Mouse (Mus musculus): Measurements from ENCODE around the gene Ube2o.
"Not testable (repeated sequence)": the region's sequence is repeated elsewhere in the genome, so short reads cannot be mapped to it uniquely, and the experiment has no call there.

The Ube2o gene

DNA sequence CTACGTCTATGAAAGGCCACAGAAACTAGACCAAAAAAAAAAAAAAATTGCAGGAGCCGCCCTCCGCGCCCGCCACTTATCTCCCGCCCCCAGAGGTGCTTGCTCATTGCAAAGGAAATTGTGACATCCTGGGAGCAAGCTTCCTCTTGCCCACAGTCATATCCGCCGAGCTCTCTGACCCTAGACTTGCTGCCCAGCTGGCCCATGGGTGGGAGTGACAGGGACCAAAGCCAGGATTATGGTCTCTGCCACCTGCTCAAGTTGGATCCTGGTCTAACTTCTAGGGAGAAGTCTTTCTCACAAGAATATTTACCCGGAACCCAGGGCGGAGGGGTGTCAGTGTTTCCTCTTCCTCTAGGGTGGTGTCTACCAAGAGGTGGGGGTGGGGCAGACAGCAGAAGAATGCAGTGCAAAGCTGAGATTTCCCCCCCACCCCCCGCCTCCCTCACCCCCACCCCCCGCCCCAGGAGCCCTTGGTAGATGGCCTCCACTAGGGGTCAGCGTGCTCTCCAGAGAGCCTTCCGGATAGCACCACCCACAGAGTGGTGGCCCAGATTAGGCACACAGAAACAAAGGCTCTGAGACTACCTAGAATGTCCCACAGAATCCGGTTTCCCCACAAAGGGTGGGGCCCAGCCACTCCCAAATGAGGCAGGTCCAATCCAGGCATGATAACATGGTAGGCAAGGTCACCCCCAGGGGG is 34.6 kb upstream of the Ube2o start:
- in situ Hi-C loops (cut with MboI, MseI): no loop called here

DNA sequence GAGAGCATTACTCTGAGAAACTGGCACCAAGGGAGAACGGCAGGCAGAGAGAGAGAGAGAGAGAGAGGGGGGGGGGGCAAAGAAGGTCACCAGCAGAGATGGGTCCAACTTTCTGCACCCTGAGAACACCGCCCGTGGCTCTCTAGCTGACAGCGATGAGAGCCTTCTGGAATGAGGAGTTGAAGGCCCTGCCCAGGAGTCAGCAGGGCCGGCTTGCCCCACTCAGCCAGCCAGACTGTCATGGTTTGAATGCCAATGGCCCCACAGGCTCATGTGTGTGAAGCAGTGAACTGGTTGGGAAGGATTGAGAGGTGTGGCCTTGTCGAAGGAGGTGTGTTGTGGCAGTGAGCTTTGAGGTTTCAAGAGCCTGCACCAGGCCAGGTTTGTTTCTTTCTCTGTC is 32.0 kb upstream of the Ube2o start:
- in situ Hi-C loops (cut with MboI, MseI): no loop called here

DNA sequence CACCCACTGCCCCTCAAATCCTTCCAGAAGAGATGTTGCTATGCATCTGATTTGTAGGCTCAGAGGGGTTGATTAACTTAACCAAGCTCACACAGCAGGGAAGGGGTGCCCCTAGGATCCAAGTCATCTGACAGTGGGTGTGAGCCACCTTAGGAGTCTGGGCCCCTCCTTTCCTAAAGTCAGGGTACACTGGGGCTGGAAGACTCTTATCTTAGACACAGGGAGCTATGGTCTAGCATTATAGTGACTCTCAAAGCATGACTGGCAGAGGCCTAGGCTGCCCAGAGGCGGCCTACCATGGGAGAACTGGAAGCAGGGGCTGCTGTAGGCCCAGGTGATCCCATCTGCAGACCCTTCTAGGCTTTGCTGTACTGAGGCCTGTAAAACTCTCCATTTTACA is 31.3 kb upstream of the Ube2o start:
- in situ Hi-C loops (cut with MboI, MseI): no loop called here

DNA sequence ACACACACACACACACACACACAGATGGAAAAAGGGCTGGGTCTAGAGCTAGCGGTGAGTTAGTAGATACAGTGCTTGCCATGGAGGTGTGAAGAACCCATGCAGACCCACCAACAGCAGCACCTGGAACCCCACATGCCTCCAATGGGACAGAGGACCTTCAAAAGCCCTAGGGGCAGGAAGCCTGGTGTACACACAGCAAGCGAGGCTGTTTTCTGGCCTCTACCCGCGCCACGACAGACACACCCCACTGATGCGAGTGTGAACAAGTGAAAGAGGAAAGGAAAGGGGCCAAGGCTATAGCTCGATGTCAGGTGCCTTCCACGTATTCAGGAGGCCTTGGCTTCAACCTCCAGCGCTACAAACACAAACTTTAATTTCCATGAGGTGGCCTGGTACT is 30.6 kb upstream of the Ube2o start:
- in situ Hi-C loops (cut with MboI, MseI): no loop called here

DNA sequence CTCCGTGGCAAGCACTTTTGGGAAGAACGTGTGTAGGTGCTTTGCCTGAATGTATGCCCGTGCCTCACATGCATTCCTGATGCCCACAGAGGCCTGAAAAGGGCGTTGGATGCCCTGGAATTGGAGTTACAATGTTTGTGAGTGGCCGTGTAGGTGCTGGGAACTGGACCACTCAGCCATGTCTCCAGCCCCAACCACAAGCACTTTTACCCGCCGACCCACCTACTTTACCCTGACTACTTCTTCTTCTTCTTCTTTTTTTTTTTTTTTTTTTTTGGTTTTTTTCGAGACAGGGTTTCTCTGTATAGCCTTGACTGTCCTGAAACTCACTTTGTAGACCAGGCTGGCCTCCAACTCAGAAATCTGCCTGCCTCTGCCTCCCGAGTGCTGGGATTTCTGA is 29.9 kb upstream of the Ube2o start:
- in situ Hi-C loops (cut with MboI, MseI): not testable (repeated sequence)

DNA sequence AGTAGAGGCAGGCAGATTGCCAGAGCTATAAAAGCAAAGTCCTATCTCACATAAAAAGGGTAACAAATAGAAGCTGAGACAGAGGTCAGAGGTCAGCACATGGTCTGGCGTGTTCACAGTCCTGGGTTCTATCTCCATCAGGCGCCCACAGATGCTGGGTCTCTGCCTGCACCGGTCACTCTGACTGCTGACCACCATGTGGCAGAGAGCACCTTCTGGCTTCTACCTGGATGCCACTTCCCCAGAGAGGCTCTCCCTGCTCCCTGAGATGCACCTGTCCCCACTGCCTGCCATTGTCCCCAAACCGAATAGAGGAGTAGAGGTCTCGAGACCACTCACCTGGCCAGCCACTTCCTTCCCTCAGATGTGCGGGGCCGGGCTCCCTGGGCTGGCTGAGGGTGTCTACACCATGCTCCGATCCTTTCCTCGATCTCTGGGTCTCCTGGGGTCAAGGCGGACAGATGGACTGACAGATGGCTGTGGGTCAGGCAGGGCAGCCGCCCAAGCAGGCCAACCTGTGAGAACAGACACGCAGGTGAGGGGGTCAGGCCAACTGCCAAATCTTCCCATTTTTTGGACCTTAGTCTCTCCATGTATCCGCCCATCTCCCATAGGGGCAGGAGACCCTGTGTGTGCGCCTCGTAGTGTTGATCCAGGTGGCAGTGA is 28.9 kb upstream of the Ube2o start:
- in situ Hi-C loops (cut with MboI, MseI): no loop called here

DNA sequence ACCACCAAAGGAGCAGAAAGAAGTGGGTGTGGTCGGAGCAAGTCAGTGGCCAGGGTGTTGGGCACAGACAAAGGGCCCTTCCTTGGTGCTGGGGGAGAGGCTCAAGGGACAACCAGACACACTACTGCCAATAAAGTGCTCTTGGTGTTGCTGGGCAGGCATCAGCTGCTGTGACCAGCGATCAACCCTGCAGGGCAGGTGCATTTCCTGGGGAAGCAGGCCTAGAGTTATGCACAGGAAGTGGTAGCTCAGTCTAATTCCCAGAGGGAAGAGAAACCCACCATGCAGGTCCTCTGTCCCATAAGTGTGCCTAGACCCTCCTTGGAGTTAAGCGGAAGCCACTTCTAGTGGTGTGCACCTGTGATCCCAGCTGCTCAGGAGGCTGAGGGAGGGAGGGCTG is 26.5 kb upstream of the Ube2o start:
- in situ Hi-C loops (cut with MboI, MseI): no loop called here

DNA sequence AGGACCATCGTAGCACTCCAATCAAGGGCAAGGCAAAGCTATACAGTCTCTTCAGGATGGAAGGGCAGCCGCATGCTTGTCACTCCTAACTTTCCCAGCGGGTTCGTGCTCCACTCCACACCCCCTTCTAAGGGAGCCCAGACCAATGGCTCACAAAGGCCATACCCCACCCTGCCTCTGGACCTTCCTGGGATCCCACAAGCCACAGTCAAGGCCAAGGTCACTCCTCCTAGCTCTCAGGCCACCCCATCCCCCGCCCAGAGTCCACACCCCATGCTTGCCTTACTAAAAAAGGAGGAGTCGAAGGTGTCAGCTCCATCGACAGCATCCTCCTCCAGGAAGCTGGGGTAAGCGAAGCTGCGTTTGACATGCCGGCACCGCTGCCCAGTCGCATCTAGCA is 22.9 kb upstream of the Ube2o start:
- in situ Hi-C loops (cut with MboI, MseI): loop anchor here (5.0 kb wide), 1 partner anchor 48 kb away; the partner anchor contains the start of genes Cygb and Prcd

DNA sequence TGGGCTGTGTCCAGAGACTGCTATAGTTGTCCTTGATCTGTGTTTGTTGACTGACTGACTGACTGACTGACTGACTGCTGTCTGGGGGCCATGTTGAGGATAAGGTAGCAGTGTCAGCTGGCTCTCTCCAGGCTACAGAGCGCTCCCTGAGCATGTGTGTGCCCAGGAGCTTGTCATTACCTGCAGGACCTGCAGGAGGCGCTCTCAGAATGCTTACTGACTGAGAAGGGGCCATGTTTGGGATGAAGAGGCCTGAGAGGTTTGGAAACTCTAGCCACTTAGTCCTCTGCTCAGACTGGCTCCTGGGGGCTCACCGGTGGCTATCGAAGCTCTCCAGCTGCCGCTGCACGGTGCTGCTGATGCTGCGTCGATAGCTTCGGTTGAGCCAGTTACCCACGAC is 22.1 kb upstream of the Ube2o start:
- in situ Hi-C loops (cut with MboI, MseI): loop anchor here (5.0 kb wide), 1 partner anchor 49 kb away; the partner anchor contains the start of genes Cygb and Prcd

DNA sequence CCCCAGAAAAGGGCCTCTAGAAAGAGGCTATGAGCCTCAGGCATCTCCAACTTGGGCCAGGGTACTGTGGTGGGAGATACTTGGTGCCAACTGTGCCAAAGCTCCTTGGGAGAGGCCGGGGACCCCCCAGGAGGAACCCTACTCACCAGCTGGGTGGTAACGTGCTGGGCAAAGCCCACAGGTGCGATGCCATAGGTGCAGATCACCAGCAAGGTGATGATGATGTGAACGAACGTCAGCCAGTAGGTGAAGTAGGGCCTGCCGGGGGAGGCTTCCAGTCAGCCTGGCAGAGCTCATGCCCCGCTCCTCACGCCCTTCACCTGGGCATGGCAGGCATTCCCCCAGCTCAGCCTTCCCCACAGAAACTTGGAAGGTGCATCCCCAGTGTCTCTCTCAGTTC is 20.8 kb upstream of the Ube2o start:
- in situ Hi-C loops (cut with MboI, MseI): loop anchor here (5.0 kb wide), 1 partner anchor 50 kb away; the partner anchor contains the start of genes Cygb and Prcd

DNA sequence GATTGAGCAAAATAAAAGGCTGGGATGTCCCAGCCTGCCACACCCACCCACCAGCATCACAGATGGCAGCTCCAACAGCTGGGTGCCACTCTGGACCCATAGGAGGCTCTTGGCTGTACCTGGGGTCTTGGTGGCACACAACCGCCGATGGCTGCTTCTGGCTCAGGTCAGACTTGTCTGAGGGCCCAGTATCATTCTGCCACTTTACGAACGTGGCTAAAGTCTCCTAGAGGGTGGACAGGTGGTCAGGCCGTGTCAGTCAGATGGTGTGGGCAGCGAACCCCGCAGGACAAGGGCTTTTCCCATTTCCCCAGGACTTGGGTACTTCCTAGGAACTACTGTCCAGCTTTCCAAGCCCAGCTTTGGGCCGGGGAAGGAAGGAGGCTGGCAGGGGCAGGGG is 19.9 kb upstream of the Ube2o start:
- in situ Hi-C loops (cut with MboI, MseI): loop anchor here (5.0 kb wide), 1 partner anchor 51 kb away; the partner anchor contains the start of genes Cygb and Prcd

DNA sequence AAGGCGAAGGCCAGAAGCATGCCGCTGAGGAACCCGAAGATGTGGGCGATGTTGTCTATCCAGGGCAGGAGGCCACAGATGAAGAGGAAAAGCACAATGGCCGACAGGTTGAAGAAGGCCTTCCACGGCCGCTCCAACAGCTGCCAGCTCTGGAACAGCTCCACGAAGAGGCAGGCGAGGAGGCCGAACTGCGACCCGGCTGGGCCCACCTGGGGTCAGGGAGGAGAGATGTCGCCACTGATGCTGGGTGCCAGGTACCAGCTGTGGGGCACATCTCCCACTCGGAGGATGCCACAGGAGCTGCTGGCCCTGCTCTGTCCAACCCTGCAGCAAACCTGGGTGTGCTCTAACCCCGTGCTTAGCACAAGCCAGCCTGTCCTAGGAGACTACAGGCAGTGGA is 18.0 kb upstream of the Ube2o start:
- in situ Hi-C loops (cut with MboI, MseI): no loop called here

DNA sequence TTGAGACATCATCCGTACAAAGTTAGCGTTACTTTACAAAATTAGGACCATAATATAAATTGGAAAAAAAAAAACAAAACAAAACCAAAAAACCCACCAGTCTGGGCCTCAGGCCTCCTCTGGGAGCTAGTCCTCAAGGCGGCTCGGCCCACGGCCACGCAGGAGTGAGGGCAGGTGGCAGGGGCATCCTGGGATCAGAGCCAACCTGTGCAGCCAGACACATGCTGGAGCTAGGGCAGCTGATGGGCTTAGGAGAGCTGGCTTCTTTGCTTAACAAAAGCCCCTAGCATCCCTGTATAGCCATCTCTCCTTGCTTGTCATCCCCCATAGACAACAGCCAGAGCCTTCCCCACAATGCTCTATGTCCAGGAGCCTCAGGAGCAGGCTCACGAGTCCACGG is 16.9 kb upstream of the Ube2o start:
- in situ Hi-C loops (cut with MboI, MseI): no loop called here

DNA sequence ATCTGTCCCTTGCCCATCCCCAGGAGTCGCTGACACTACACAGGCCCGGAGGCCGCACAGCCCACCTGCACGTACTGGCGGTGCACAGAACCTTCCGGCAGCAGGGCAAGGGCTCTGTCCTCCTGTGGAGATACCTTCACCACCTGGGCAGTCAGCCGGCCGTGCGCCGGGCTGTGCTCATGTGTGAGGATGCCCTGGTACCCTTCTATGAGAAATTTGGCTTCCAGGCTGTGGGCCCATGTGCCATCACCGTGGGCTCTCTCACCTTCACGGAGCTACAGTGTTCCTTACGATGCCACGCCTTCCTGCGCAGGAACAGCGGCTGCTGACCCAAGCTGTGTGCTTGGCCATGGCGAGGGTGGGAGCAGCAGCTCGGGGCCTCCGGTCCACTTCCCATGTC is 15.5 kb upstream of the Ube2o start:
- in situ Hi-C loops (cut with MboI, MseI): no loop called here

DNA sequence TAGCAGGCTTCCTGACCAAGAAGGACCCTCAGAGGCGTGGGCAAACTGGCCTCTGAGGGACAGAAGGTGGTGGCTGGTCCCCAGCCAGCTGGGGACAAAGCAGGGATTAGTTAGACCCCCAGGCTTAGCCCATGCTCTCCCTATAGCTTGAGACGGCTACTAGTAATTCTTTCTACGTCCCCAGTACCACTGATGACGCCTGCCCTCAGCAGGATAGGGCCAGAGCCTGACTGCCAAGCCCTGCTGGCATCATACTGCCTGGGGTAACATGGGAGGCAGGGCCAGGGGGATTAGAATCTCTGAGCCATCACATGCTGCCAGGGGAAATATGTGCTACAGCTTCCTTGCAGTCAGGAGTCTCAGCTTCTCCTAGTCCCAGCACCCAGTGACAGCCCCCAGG is 12.1 kb upstream of the Ube2o start:
- in situ Hi-C loops (cut with MboI, MseI): no loop called here

DNA sequence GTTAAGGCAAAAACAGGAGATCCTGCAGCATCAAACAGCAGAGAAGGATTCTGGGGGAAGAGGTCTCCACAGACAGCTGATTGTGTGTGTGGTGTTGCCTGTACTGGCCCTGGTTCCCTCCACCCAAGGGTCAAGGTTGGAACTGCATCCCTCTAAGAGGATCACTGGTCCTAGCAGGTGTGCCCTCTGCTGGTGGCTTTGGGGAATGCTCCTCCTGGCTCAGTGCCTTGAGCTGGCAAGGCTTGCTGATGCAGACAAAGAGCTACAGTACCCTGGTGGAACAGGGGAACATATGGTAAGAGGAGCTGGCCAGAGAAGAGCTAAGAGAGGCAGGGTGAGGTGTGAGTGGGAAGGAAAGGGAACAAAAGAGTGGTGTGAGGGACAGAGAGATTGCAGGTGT is 11.2 kb upstream of the Ube2o start:
- in situ Hi-C loops (cut with MboI, MseI): no loop called here

DNA sequence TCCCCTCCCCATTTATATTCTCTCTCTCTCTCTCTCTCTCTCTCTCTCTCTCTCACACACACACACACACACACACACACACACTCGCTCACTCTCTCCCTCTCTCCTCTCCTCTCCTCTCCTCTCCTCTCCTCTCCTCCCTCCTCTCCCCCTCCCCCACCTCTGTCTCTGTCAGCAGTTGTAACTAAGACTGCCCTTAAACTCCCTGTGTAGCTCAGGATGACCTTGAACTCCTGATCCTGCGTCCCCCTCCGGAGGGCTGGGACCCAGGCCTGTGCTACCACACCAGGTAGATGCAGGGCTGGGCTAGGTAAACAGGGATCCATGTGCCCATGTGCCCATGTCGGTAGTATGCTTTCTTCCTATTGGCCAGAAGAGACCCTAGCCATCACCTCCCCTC is 10.4 kb upstream of the Ube2o start:
- in situ Hi-C loops (cut with MboI, MseI): no loop called here

DNA sequence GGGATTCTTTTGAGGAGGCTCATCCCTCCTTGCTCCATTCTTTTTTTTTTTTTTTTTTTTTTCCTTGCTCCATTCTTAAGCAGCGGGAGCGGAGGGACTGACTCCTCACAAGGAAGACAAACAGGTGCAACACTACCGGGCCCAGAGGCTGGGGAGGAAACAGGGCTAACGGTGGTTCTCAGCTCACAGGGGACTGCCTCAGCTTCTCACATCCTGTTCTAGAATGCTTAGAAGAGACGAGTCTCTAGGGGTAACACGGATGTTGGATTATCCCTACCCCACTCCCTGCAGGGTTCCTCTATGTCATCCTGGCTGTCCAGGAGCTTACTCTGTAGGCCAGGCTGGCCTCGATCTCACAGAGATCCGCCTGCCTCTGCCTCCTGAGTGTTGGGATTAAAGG is 8.3 kb upstream of the Ube2o start:
- in situ Hi-C loops (cut with MboI, MseI): loop anchor here (5.0 kb wide), 1 partner anchor 33 kb away; no protein-coding TSS in a partner anchor

DNA sequence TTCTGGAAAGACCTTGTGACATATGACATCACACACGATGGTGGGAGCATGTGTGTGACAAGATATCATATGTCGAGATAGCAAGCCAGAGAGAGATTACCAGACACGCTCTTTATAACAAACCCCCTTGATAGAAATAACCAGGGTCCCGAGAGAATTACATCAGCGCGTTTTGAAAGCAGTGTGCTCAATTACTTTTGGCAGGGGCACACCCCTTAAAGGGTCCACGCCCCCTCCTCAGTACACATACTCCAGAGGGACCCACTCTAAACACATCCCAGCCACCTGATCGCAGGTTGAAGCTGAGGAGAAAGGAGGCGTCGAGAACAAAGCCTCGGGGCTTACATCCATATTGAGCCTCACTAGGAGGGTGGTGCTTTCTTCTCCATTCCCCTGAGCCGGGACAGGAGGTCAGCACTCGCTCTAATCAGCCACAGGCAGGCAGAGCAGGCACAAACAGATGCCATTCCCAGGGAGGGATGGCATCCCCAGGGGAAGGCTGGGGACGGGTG is 7.8 kb upstream of the Ube2o start:
- in situ Hi-C loops (cut with MboI, MseI): loop anchor here (5.0 kb wide), 1 partner anchor 33 kb away; no protein-coding TSS in a partner anchor

DNA sequence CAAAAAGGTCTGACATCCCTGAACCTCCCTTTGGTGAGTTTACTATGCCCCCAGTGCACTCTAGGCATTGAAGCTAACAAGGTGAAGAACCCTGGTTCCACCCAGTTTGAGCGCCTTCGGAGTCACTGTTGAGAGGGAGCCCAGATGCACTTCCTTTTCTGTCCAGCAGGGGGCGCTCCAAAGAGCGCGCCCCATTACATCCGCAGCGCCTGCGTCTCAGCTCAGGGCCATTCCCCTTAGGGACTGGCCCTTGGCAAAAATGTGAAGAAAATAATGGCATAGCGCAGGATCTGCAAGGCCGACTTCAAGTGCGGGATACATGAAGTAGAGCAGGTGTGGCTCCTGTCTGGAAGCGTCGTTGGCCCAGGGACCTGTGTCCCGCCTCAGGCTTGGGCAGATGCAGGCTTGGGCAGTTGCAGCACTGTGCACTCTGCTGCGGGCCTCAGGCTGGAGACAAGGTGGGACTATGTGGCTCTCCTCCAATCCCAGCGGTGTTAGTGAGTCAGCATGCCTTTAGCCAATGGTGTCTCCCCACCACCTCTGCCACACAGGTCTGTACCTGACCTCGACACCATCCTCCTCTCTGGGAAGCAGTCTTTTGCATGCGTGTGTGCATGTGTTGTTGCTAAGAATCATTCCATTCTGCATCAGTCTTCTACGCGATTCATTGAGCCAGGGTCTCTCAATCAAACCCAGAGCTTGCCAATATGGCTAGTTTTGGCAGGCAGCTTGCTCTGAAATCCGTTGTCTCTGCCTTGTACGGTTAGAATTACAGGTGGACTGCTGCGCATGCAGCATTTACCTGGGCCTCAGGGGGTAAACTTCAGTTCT is 5.8 kb upstream of the Ube2o start:
- in situ Hi-C loops (cut with MboI, MseI): loop anchor here (5.0 kb wide), 1 partner anchor 35 kb away; no protein-coding TSS in a partner anchor

DNA sequence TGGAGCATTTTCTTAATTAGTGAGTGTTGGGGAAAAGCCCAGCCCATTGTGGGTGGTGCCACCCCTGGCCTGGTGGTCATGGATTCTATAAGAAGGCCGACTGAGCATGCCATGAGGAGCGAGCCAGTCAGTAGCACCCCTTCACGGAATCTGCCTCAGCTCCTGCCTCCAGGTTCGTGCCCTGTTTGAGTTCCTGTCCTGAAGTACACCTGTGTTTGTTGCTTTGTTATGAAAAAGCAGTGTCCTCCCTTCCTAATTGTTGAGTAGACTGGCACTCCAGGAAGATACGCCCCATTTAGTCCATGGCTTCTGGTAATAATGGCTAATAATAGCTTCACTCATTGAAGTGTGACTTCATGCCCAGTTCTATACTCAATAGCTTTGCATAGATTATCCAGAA is 5.1 kb upstream of the Ube2o start, which contains the start of gene Aanat:
Gene Aanat, plus strand, starts transcription at position 123 of the 400 bp plus-strand sequence.
- in situ Hi-C loops (cut with MboI, MseI): loop anchor here (5.0 kb wide), 1 partner anchor 36 kb away; no protein-coding TSS in a partner anchor

DNA sequence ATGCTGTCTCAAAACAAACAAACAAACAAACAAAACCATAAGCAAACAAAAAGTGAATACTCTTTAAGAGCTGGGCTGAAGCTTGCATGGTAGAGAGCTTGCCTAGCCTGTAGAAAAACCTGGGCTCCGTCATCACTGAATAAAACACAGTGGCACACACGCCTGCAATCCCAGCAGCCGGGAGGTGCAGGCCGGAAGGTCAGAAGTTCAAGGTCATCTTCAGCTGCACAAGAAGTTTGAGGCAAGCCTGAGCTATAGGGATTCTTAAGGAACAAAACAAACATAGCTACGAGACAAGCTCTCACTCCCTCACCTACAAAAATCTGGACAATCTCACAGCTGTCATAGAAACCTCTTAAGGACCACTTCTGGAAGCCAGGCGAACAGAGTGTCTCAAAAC is 4.4 kb upstream of the Ube2o start:
- in situ Hi-C loops (cut with MboI, MseI): loop anchor here (5.0 kb wide), 1 partner anchor 37 kb away; no protein-coding TSS in a partner anchor
